Mouse (Mus musculus) liver, adult 2 months (tissue): ENCODE measurements at regions not wholly inside any gene's neighbourhood (a gene's known extent, or its start where the extent isn't known, plus 50 kb on each side); places are given as distances from the start of the nearest gene placed in this dataset.

ENCODE experiments used
- CTCF ChIP-seq: fragments of 200-500 bp; IDR thresholded peaks from 2 replicates; pipeline ENCODE4 v1.5.1; 2011; ENCODE audit warnings: low read depth, low read length, control low read depth
- POLR2A ChIP-seq: fragments of 200-500 bp; IDR thresholded peaks from 2 replicates; pipeline ENCODE4 v1.6.1; 2011; ENCODE audit warnings: low read length, control low read depth; ENCODE audit not compliant: insufficient read depth; ENCODE audit errors: extremely low read depth

GRCm38 (mm10) chr2:166408806-166409205 lies 253.3 kb upstream of the Sulf2 start:
- TF ChIP-seq CTCF (no peak), POLR2A (no peak)
